Mouse (Mus musculus) lung, postnatal 36 days (tissue): ENCODE measurements around the gene Plekhg2.
A peak's percentile ranks its signal among the peaks of the same experiment; 100 is the strongest.

ENCODE experiments used
- DNase-seq: peaks from one replicate; pipeline ENCODE4 v3.0.0; 2022; ENCODE audit warnings: mixed read lengths

The Plekhg2 gene

GRCm38 (mm10) chr7:28382347-28382951 is 10.1 kb upstream of the Plekhg2 start:
- no peak for DNase-seq

GRCm38 (mm10) chr7:28381938-28382337 is 9.5 kb upstream of the Plekhg2 start:
- DNase-seq, result peak; percentile 97

- DNase-seq, result peak; percentile 95
These were observed 8.8 kb upstream of the Plekhg2 start for GRCm38 (mm10) chr7:28381017-28381790.

GRCm38 (mm10) chr7:28380237-28381016 is 8.0 kb upstream of the Plekhg2 start, which contains the start of gene Zfp36:
TSS of gene Zfp36 (minus strand) at chr7:28380253.
- no peak for DNase-seq

- DNase-seq, result peak; percentile 99
These were observed 6.6 kb upstream of the Plekhg2 start for GRCm38 (mm10) chr7:28378769-28379651.

- DNase-seq, result peak; percentile 94
These were observed 5.8 kb upstream of the Plekhg2 start for GRCm38 (mm10) chr7:28378066-28378690.

- peak; percentile 44 for DNase-seq
These were observed 5.0 kb upstream of the Plekhg2 start for GRCm38 (mm10) chr7:28377190-28378065.

GRCm38 (mm10) chr7:28376011-28376771 is 3.8 kb upstream of the Plekhg2 start:
- DNase-seq, result peak; percentile 96

- peak; percentile 97 for DNase-seq
These were observed 3.0 kb upstream of the Plekhg2 start for GRCm38 (mm10) chr7:28375176-28375921.

- DNase-seq, result no peak
These were observed 2.2 kb upstream of the Plekhg2 start for GRCm38 (mm10) chr7:28374647-28375046.

- no peak for DNase-seq
These were observed 1.6 kb upstream of the Plekhg2 start for GRCm38 (mm10) chr7:28373891-28374495.

- peak; percentile 94 for DNase-seq
These were observed 757 bp upstream of the Plekhg2 start for GRCm38 (mm10) chr7:28373131-28373581.

- DNase-seq, result peak; percentile 70
These were observed 847 bp downstream of the Plekhg2 start for GRCm38 (mm10) chr7:28371514-28371989.

- DNase-seq, result peak; percentile 76
These were observed 1.4 kb downstream of the Plekhg2 start for GRCm38 (mm10) chr7:28370977-28371513.

- DNase-seq, result no peak
These were observed 2.3 kb downstream of the Plekhg2 start for GRCm38 (mm10) chr7:28370051-28370450.

- DNase-seq, result no peak
These were observed 4.0 kb downstream of the Plekhg2 start for GRCm38 (mm10) chr7:28368276-28368920.

GRCm38 (mm10) chr7:28367663-28368275 is 4.6 kb downstream of the Plekhg2 start:
- no peak for DNase-seq
